Mouse (Mus musculus): ENCODE data around the gene Xpr1.

DNA sequence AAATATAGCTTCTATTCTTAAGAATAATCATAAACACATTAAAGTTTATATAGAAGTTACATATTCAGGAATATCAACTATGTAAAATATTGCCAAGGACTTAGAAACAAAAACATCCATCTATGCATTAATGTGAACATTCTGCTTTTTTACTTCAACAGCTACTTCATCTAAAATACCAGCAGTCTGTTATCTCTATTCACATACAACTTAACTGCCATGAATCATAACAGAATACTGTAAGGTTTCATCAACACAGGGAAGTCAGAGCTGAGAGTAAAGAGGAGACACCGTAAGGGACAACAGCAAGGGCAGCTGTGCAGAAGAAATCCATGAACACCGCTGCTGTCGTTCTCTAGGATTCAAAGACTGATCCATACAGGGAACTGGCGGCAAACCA is 69.9 kb downstream of the Xpr1 start:
- TF ChIP-seq POLR2A (IDR thresholded peaks at IDR 0.05; ENCODE audit: low read depth, low read length) (no peak), CTCF (IDR thresholded peaks at IDR 0.05; ENCODE audit: extremely low read depth, insufficient read length, insufficient replicate concordance, low read depth, low read length) (no peak)

All from small intestine, adult 2 months (tissue).